Mouse (Mus musculus): ENCODE measurements at regions not wholly inside any gene's neighbourhood (a gene's known extent, or its start where the extent isn't known, plus 50 kb on each side); places are given as distances from the start of the nearest gene placed in this dataset.

DNA sequence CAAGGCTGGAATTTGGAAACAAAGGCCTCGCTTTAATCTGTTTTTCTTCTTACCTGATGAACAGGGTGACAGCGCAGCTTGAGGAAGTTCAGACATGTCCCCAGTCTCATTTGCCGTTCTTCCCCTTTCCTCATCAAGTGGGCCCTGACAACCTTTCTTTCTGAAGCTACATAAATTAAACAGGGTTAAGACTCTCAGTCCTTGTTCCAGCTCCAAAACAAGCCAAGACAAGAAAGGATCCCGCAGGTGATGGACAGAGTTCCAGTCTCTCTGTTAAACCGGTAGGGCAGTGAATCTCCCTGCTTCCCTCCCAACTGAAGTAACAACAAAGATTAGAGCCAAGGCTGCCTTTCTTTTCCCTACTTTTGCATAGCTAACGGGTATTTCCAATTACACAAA lies 605.6 kb downstream of the Nfib start:
- TF ChIP-seq POLR2A (IDR thresholded peaks at IDR 0.05; ENCODE audit: borderline replicate concordance, extremely low read depth, low read depth, low read length) (no peak), CTCF (IDR thresholded peaks at IDR 0.05; ENCODE audit: insufficient read depth, low read length) (no peak)
